Mouse (Mus musculus): ENCODE data around the gene Misp.
A peak's percentile ranks its signal among the peaks of the same experiment; 100 is the strongest.

The Misp gene

DNA sequence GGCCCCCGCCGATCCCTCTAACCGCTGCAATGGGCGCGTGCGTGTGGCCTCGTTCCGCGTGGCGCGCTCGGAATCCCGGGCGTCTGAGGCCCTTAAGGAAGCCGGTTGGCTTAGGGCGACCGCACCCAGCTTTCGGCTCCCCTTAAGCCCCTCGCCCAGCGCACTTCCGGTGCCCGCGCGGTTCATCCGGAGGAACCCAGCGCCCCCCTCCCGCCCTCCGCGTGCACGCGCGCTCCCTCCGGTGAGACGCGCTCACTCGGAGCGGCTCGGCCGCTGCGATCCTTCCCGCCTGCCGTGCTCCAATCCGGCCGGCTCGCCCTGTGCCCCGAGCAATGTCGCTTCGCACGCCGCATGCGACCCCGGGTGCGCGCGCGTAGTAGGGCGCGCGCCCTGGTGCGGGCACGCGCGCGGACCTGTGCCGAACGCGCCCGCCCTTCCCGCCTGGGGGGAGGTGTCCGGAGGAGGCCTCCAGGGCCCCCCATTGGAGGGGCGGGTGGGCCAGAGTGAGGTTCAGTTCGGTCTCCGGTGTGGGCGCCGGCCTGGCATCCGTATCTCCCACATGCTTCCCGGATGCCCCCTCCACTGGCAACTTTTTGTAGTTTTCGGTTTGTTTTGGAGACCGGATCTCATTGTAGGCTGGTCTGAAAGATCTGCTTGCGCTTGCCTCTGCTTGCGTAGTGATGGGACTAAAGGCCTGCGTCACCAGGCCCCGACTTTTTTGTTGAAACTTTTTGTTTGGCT, 34.2 kb downstream of the Misp start:
- DNase-seq (ENCODE audit: low spot score) = no peak

GRCm38 (mm10) chr10:79855558-79856184, 34.9 kb downstream of the Misp start:
- DNase-seq (ENCODE audit: low spot score) = no peak

DNA sequence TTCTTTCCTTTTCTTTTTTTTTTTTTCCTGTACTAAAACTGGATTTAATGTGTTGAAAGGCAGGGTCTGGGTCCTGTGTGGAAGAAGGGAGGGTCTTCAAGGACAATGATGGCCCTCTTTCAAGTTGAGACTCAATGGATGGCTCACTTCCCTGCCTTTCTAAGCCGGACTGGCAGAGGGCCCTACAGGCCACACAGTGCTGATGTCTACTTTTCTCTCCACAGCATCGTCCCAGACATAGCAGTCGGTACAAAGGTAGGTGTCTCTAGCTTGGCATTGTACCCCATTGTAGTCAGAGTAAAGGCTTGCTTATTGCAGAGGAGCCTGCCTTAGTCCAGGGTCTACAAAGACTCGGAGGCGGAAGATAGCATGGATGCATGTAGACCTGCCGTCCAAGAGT, 35.5 kb downstream of the Misp start:
- DNase-seq (ENCODE audit: low spot score) = no peak

DNA sequence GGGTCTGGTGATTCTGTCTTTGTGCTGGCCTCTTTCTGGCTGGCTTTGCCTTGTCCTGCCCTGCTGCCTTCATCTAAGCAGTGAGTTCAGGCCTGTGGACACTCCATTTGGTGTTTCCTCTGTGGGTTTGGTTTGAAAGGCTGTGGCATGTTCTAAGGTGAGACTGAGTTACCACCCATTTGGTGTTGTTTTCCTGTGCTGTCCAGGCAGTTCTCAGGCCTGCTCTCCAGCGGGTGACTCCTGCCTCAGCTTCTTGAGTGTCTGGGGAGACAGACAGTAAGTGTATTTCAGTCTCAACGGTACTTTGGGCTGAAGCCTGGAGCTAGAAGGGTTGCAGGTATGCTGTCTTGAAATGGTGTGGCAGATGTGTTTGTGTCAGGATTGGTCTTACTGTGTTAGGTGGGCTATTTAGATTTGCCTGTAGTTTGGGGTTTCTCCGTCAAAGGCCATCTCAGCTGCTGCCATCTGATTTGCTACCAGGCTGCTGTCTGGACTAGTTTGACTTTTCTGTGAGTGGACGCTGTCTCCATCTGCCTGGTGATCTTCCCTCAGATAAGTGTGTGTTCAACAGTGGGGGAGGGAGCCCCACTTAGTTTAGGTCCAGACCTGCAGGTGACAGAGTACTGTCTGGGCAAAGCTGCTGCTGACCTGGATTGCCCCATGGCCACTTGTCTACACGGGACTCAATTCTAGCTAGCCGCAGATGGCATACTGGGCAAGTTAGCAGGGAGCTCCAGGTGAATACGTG, 36.1 kb downstream of the Misp start:
- DNase-seq (ENCODE audit: low spot score) = no peak

DNA sequence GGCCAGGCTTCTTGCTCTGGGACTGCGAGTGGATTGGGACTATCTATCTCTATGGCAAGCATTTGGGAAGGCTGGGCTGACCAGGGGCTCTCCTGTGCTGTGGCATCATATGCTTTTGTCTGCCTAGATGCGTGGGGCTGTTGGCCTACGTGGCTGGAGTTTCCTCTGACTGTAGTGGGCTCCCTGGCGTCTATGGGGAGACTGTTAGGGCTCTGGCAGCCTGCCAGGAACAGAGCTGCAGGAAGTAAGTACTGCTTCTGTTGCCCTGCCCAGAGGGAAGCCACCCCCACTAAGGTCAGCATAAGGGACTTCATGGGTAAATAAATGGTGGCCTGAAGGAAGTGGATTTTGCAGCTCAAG, 36.6 kb downstream of the Misp start:
- peak; percentile 74 for DNase-seq (ENCODE audit: low spot score)

- no peak for DNase-seq (ENCODE audit: low spot score)
Measured at GRCm38 (mm10) chr10:79857894-79858293, 37.1 kb downstream of the Misp start.

- peak; percentile 79 for DNase-seq (ENCODE audit: low spot score)
Measured at GRCm38 (mm10) chr10:79858416-79859074, 37.8 kb downstream of the Misp start.

- DNase-seq (ENCODE audit: low spot score) = no peak
Measured at GRCm38 (mm10) chr10:79859116-79859515, 38.3 kb downstream of the Misp start.

DNA sequence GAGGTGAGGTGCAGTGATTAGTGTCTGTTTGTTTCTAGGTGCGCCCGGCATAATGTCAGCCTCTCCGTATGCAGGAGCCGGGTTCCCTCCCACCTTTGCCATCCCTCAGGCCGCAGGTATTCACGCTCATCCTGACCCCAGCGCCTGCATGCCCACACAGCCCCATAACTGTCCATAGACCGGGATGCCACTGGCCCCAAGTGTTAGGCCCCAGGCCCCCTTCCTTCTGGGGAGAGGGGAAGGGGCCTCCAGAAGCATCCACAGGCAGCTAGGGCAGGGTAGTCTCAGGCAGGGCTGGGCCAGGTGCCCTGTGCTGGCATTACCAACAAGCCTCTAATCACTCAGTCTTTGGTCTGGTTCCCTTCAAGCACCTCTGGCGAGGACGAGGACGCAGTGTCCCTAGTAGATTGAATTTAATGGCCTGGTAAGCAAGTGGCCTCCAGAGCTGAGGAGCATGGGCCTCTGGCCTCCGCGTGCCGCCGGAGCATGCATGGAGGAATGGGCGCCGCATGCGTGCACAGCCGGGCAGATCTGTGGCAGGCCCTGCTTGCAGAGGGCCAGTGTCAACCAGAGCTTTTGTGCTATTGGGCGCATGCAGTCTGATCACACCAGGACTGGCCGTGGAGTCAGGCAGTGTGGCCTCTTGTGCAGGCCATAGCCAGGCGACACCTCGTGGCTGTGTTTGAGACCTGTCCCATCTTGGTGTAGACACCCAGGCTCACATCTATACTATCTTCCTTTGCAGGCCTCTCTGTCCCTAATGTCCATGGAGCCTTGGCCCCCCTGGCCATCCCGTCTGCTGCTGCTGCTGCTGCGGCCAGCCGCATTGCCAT, 39.5 kb downstream of the Misp start:
- no peak for DNase-seq (ENCODE audit: low spot score)

DNA sequence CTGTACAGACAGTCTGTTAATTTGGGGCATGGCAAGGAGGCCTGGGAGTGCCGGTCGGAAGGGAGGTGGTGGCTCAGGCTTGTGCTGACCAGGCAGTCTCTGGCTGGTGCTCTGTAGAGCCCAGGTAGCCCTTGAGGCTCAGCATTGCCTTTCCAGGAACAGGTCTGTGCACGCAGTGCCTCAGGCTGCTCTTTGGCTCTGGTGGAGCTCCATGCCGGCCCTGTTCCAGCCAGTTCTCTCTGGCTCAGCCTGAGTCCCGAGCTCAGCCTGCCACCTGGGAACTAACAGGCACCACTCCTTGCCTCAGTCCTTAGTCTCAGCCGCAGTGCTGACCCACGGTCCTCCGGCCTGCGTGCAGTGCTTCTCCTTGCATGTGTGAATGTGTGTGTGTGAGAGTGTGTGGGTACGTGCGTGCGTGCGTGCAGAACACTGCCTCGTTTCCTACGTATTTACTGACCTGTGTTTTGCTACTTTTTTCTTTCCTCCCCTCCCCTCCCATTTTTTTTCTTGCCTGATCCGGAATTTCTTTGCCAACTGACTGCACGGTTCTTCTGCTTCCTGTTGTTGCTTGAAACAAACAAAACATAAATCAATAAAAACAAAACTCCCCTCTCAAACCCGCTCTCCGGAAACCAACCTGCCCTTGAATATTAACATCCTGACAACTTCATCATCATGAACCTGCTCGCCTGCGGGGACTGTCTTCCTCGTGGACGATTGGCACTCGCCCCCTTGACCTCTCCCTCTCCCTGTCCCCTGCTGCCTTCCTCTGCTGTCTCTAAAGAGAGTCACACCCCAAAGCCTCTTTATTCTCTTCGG, 40.6 kb downstream of the Misp start:
- DNase-seq (ENCODE audit: low spot score) = no peak

DNA sequence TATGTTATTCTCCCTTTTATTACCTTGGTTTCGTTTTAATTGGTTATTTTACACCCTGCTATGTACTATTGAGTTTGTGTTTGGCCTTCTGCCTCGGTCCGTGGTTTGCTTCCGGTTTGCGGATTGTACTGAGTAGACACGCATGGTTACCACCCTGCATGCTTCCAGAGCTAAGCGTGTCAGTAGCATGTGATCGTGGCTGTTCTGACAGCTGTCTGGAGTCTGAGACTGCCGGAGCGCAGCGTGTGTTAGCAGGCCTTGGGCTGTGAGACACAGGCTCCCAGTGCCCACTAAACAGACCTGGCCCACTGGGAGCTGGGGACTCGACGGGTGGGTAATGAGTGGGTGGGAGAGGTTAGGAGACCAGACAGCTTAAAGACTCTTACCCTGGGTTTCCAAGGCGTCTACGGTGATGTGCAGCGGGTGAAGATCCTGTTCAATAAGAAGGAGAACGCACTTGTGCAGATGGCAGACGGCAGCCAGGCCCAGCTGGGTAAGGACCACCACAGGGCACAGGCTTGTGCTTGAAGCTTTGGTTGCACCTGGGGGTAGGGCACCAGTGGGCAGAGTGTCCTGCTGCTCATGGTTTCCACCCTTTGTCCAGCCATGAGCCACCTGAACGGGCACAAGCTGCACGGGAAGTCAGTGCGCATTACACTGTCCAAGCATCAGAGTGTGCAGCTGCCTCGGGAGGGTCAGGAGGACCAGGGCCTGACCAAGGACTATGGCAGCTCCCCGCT, 41.4 kb downstream of the Misp start:
- DNase-seq (ENCODE audit: low spot score) = no peak

- DNase-seq (ENCODE audit: low spot score) = no peak
Measured at GRCm38 (mm10) chr10:79862925-79863324, 42.1 kb downstream of the Misp start.

GRCm38 (mm10) chr10:79864351-79865188, 43.8 kb downstream of the Misp start:
- no peak for DNase-seq (ENCODE audit: low spot score)

GRCm38 (mm10) chr10:79865189-79865601, 44.4 kb downstream of the Misp start:
- no peak for DNase-seq (ENCODE audit: low spot score)

GRCm38 (mm10) chr10:79865801-79866295, 45.1 kb downstream of the Misp start:
- DNase-seq (ENCODE audit: low spot score) = no peak

DNA sequence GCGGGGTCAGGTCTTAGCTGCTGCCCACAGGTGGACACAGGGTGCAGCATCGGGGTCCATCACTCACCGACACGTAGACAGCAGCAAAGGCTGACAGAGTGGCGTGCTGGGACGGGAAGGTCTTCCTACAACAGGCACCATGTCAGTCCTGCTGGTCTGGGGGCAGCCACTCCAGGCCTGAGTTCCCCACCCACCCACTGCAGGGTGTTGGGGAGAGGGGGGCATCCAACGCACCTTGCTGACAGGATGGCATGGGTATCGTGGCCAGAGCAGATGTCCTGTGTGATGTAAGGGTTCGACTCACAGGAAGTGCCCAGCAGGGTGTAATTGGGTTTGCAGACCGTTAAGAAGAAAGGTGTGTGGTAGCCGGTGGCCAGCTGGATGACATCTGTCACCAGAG, 45.8 kb downstream of the Misp start:
- DNase-seq (ENCODE audit: low spot score) = no peak

DNA sequence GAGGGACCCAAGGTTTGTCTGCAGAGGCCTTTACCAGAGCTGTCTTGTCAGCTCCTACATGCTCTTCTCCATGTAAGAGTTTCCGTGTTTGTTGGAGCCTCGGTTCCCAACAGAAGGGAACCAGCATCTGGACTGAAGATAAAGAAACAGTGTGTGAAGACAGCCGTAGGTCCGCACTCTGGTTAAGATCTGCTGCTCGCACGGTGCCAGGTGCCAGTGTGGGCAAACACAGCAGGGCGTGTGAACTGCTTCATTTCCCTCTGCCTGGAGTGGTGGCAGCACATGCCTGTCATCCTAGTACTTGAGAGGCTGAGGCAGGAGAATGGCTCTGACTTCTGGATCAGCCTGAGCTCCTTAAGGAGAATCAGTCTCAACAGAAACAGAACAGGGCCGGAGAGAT, 51.1 kb downstream of the Misp start:
- DNase-seq (ENCODE audit: low spot score) = no peak

GRCm38 (mm10) chr10:79872862-79873261, 52.1 kb downstream of the Misp start:
- no peak for DNase-seq (ENCODE audit: low spot score)

DNA sequence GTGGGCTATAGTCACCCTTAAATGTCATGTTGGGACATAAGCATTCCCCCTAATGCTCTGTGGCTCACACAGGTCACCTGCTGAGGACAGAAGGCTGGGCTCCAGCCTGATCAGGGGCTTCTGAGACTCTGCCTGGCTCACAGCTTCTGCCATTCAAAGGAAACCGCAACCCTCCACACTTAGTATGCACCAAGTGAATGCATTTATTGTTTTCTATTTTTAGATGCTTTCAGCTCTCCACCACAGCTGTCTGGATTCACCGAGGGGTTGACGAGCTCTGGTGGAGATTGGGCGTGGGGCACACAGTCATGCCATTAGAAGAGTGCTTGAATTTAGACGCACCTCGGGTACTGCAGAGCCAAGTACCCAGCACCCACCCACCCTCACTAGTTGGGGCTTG, 52.5 kb downstream of the Misp start:
- no peak for DNase-seq (ENCODE audit: low spot score)
